Mouse (Mus musculus) heart, adult 8-10 months (tissue): ENCODE data around the gene Ano7. TPM values are rescaled to one million over a fixed set of nuclear protein-coding genes. Genes with fewer than 3 reads are reported as not detected.
"Not testable (repeated sequence)": the region's sequence is repeated elsewhere in the genome, so short reads cannot be mapped to it uniquely, and the experiment has no call there.

Source experiments
- DNase-seq: peaks from one replicate; pipeline ENCODE4 v3.0.0; 2022; ENCODE audit warnings: low spot score
- microRNA-seq: library from miRNA; unstranded; fragments of <30 nt; microRNA quantifications from one replicate; pipeline ENCODE4 v1.2.0, GENCODE M21; 2022
- total RNA-seq, 4 experiments: library from RNA; stranded (reverse); gene quantifications; 2 replicates each; pipeline ENCODE4 v1.2.4; 2022

The Ano7 gene
- total RNA-seq, 4 experiments from 2014 or later, result not detected

GRCm38 (mm10) chr1:93445822-93446162 is 72.1 kb downstream of the Ano7 start:
- DNase-seq, result no peak

DNA sequence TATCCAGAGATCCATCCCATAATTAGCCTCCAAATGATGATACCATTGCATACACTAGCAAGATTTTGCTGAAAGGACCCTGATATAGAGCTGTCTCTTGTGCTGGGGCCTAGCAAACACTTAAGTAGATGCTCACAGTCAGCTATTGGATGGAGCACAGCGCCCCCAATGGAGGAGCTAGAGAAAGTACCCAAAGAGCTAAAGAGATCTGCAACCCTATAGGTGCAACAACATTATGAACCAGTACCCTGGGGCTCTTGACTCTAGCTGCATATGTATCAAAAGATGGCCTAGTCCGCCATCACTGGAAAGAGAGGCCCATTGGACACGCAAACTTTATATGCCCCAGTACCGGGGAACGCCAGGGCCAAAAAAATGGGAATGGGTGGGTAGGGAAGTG is 76.4 kb downstream of the Ano7 start:
- not testable (repeated sequence) for DNase-seq

DNA sequence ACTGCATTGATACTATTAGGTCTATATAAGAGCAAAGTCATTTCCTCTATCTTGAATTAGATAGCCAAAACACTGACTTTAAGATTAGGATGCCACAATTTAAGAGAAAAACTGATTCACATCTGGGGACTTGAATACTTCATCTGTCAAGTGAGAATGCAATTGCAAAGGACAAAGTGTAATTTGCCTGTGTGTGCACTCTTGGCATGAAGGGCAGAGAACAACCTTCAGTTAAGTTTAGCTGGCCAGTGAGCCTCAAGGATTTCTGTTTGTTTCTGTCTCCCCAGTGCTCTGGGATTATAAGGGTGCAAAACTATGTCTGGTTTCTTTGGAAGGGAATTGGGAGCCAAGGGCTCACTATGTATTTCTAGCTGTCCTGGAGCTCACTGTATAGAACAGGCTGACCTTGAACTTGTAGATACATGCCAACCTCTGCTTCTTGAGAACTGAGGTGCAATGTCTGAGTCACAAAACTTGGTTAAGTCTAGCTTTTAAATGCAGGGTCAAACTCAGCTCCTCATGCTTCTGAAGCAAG is 80.1 kb downstream of the Ano7 start:
- no peak for DNase-seq

Small RNA genes lying within 50 kb of the gene (microRNA-seq; reads per million reads assigned to microRNA genes)
- not detected for gene Mir6345
- gene Mir6902, result not detected

Other genes with a start within 250 kb of the Ano7 start
- not detected for gene Agxt, start 238.7 kb upstream of the Ano7 start, total RNA-seq
- not detected for gene 2310007B03Rik, start 213.0 kb upstream of the Ano7 start, total RNA-seq
- gene Crocc2, start 205.2 kb upstream of the Ano7 start, total RNA-seq, result under 1 TPM in 3 of 4 experiments, not detected in 1; 0.06 to 0.09 (median 0.06) TPM
- 10 to 100 TPM in 1 of 4 experiments, 1 to 10 TPM in 3; 5.7 to 12.3 (median 7.2) TPM for gene Sned1, start 138.1 kb upstream of the Ano7 start, total RNA-seq
- gene Mterf4, start 68.0 kb upstream of the Ano7 start, total RNA-seq, result 10 to 100 TPM; 13.8 to 17.4 (median 14.7) TPM
- 10 to 100 TPM; 22.9 to 30.2 (median 26.4) TPM for gene Ppp1r7, start 31.1 kb upstream of the Ano7 start, total RNA-seq
- gene Pask, start 30.4 kb upstream of the Ano7 start, total RNA-seq, result under 1 TPM; 0.41 to 0.92 (median 0.68) TPM
- 100 to 1,000 TPM; 558 to 656 (median 619) TPM for gene Hdlbp, start 104.9 kb downstream of the Ano7 start, total RNA-seq
- gene Farp2, start 138.1 kb downstream of the Ano7 start, total RNA-seq, result 10 to 100 TPM; 19.1 to 25.2 (median 22.3) TPM